In genomic region chr7:120838436-120839160, GRCm38 (mm10) we compare ENCODE assay signal across 18 mouse cellular contexts. TPM values are rescaled to one million over a fixed set of nuclear protein-coding genes. Genes with fewer than 3 reads are reported as not detected.
A peak's percentile ranks its signal among the peaks of the same experiment; 100 is the strongest.
DNase-seq lines count a peak whose midpoint lies in the region; ATAC-seq and TF ChIP-seq lines count a peak whose summit lies in the region.
"Had no signal": no experiment of that assay in that cellular context is flagged by ENCODE, and none has a peak within 500 bp of the region (broad histone marks: within the 10 kb centered on the region; RNA-seq: fewer than 3 reads in every experiment).

No protein-coding gene starts in this region.

- H3K9me3 ChIP-seq in liver, embryonic 13.5 days (replicated peaks) = no peaks in the 10 kb centered on the region
- no peaks in the 10 kb centered on the region for H3K9me3 ChIP-seq in liver, postnatal 0 days (ENCODE audit: low read length)
- no peaks in the 10 kb centered on the region for H3K9me3 ChIP-seq in limb, embryonic 10.5 days (replicated peaks)
- H3K9me3 ChIP-seq in midbrain, embryonic 13.5 days = no peaks in the 10 kb centered on the region
- H3K9me3 ChIP-seq: forebrain, embryonic 13.5 days; neural tube, embryonic 12.5 days had no signal

- H3K4me1 ChIP-seq in liver, embryonic 13.5 days (replicated peaks) = peaks cover 53% of the 10 kb centered on the region
- H3K4me1 ChIP-seq in liver, postnatal 0 days (ENCODE audit: insufficient read depth) = peaks cover 16% of the 10 kb centered on the region
- peaks cover 19% of the 10 kb centered on the region for H3K4me1 ChIP-seq in limb, embryonic 10.5 days
- peaks cover 10% of the 10 kb centered on the region for H3K4me1 ChIP-seq in midbrain, embryonic 13.5 days (replicated peaks)

- 0 out of 2 replicates have a peak overlapping the region, but pooled peaks have one; percentile 21 for H3K27ac ChIP-seq in liver, embryonic 13.5 days
- H3K27ac ChIP-seq in liver, postnatal 0 days (ENCODE audit: low read depth) = no peak overlapping the region
- 0 out of 2 replicates have a peak overlapping the region, but pooled peaks have one; percentile 1 for H3K27ac ChIP-seq in limb, embryonic 10.5 days
- no peak overlapping the region for H3K27ac ChIP-seq in midbrain, embryonic 13.5 days
- H3K27ac ChIP-seq: forebrain, embryonic 13.5 days; macrophage; neural tube, embryonic 12.5 days had no signal

- TF ChIP-seq CTCF in liver, postnatal 0 days (IDR thresholded peaks at IDR 0.05; ENCODE audit: low read depth) = no peak

- no peaks in the 10 kb centered on the region for H3K27me3 ChIP-seq in liver, embryonic 13.5 days
- no peaks in the 10 kb centered on the region for H3K27me3 ChIP-seq in liver, postnatal 0 days (ENCODE audit: insufficient read depth, low read length)
- no peaks in the 10 kb centered on the region for H3K27me3 ChIP-seq in limb, embryonic 10.5 days (ENCODE audit: low read depth, poor library complexity, severe bottlenecking)
- H3K27me3 ChIP-seq in midbrain, embryonic 13.5 days = peaks cover under 1% of the 10 kb centered on the region; the same call in 1 of the 2 replicates
- H3K27me3 ChIP-seq: forebrain, embryonic 13.5 days; neural tube, embryonic 12.5 days had no signal

- no peak for ATAC-seq in liver, embryonic 13.5 days (ENCODE audit: low read depth)
- no peak for ATAC-seq in liver, postnatal 0 days
- no peak for ATAC-seq in midbrain, embryonic 13.5 days
- ATAC-seq: forebrain, embryonic 13.5 days; midbrain, embryonic 16.5 days had no signal

- no peak overlapping the region for H3K4me3 ChIP-seq in liver, embryonic 13.5 days (replicated peaks)
- H3K4me3 ChIP-seq in liver, postnatal 0 days (ENCODE audit: low read depth, low read length) = no peak overlapping the region
- no peak overlapping the region for H3K4me3 ChIP-seq in limb, embryonic 10.5 days
- H3K4me3 ChIP-seq in midbrain, embryonic 13.5 days (replicated peaks) = no peak overlapping the region
- H3K4me3 ChIP-seq: forebrain, embryonic 13.5 days; neural tube, embryonic 12.5 days had no signal

- no peak overlapping the region for H3K9ac ChIP-seq in liver, embryonic 13.5 days
- H3K9ac ChIP-seq in liver, postnatal 0 days (replicated peaks) = no peak overlapping the region
- no peak overlapping the region for H3K9ac ChIP-seq in midbrain, embryonic 13.5 days (replicated peaks)
- H3K9ac ChIP-seq: forebrain, embryonic 13.5 days; neural tube, embryonic 12.5 days had no signal

- no peaks in the 10 kb centered on the region for H3K36me3 ChIP-seq in liver, embryonic 13.5 days
- H3K36me3 ChIP-seq in liver, postnatal 0 days (replicated peaks; ENCODE audit: insufficient read depth, low read length) = no peaks in the 10 kb centered on the region
- H3K36me3 ChIP-seq in limb, embryonic 10.5 days = no peaks in the 10 kb centered on the region
- H3K36me3 ChIP-seq in midbrain, embryonic 13.5 days = no peaks in the 10 kb centered on the region
- H3K36me3 ChIP-seq: neural tube, embryonic 12.5 days had no signal

- WGBS in liver, embryonic 13.5 days (ENCODE audit: insufficient replicate concordance) = 66% methylated on average over 5 of the region's 5 CpGs
- WGBS in liver, postnatal 0 days (ENCODE audit: insufficient replicate concordance) = 73% methylated on average over 5 of the region's 5 CpGs
- 72% methylated on average over 5 of the region's 5 CpGs for WGBS in limb, embryonic 10.5 days
- 78% methylated on average over 5 of the region's 5 CpGs for WGBS in midbrain, embryonic 13.5 days

- no peak overlapping the region for H3K4me2 ChIP-seq in liver, embryonic 13.5 days
- no peak overlapping the region for H3K4me2 ChIP-seq in liver, postnatal 0 days (ENCODE audit: low read depth, low read length)
- no peak overlapping the region for H3K4me2 ChIP-seq in midbrain, embryonic 13.5 days (replicated peaks)
- H3K4me2 ChIP-seq: forebrain, embryonic 13.5 days; neural tube, embryonic 12.5 days had no signal

- peak; percentile 18 for DNase-seq in cerebellum, adult 9-11 months
- no peak for DNase-seq in cerebellum, postnatal 10 days
- no peak for DNase-seq in liver, embryonic 13.5 days
- no peak for DNase-seq in liver, postnatal 0 days
- peak; percentile 78 for DNase-seq in adrenal gland, postnatal 10 days
- DNase-seq in limb, embryonic 10.5 days (ENCODE audit: low spot score) = no peak
- DNase-seq in right cerebral cortex, postnatal 4 days = no peak
- DNase-seq: cerebellum, adult 9-10 months; heart, postnatal 36 days had no signal

- no peak for TF ChIP-seq EP300 in liver, postnatal 0 days (IDR thresholded peaks at IDR 0.05; ENCODE audit: low read depth)

RNA-seq across cellular contexts. Expression of gene Eef2k, which starts 4.0 kb away (rescaled TPM):
- 42.2 and 44.2 TPM in 2 replicates for polyA plus RNA-seq in liver, embryonic 13.5 days (2015; fragmentation: Nextera tagmentation; extraction: Ambion mirVana)
- 14.4 and 19.5 TPM in 2 replicates for polyA plus RNA-seq in liver, postnatal 0 days (2015; fragmentation: Nextera tagmentation; extraction: Ambion mirVana)
- 10 to 100 TPM; 24.4 to 33.4 TPM for total RNA-seq in adrenal gland, postnatal 10 days (2021)
- polyA plus RNA-seq in limb, embryonic 10.5 days (2016; fragmentation: Nextera tagmentation; extraction: Ambion mirVana) = 21.3 and 23.5 TPM in 2 replicates
- 23.9 and 26.4 TPM in 2 replicates for polyA plus RNA-seq in midbrain, embryonic 13.5 days (2015; fragmentation: Nextera tagmentation; extraction: Ambion mirVana)

RNA-seq across cellular contexts. Expression of gene Gm5737, which starts 26.4 kb away (rescaled TPM):
- polyA plus RNA-seq in liver, embryonic 13.5 days (2015; fragmentation: Nextera tagmentation; extraction: Ambion mirVana) = not detected in 2 replicates
- polyA plus RNA-seq in liver, postnatal 0 days (2015; fragmentation: Nextera tagmentation; extraction: Ambion mirVana) = not detected in 2 replicates
- total RNA-seq in adrenal gland, postnatal 10 days (2021) = under 1 TPM; 0.33 to 0.39 TPM
- not detected in 2 replicates for polyA plus RNA-seq in limb, embryonic 10.5 days (2016; fragmentation: Nextera tagmentation; extraction: Ambion mirVana)
- polyA plus RNA-seq in midbrain, embryonic 13.5 days (2015; fragmentation: Nextera tagmentation; extraction: Ambion mirVana) = not detected in 2 replicates
- total RNA-seq: granulocyte monocyte progenitor cell, adult 5-6 weeks had no signal
- polyA plus RNA-seq: embryonic facial prominence, embryonic 11.5 days; forebrain, embryonic 13.5 days; intestine, embryonic 14.5 days; liver, embryonic 16.5 days; macrophage; neural tube, embryonic 12.5 days had no signal

Comparison
In these comparisons a context has a peak if more than half of its experiments do, and no peak if none do; other contexts are left out.
1. DNase-seq: peak in cerebellum, adult 9-11 months (single experiment) and adrenal gland, postnatal 10 days (single experiment); none in cerebellum, postnatal 10 days (0 of 2), liver, embryonic 13.5 days (single experiment), liver, postnatal 0 days (single experiment), limb, embryonic 10.5 days (single experiment) and right cerebral cortex, postnatal 4 days (single experiment).
2. H3K27ac ChIP-seq: peak in liver, embryonic 13.5 days (single experiment) and limb, embryonic 10.5 days (single experiment); none in liver, postnatal 0 days (single experiment) and midbrain, embryonic 13.5 days (single experiment).